Mouse (Mus musculus): ENCODE data around the gene Tas2r130. TPM values are rescaled to one million over a fixed set of nuclear protein-coding genes. Genes with fewer than 3 reads are reported as not detected.
"Not testable (repeated sequence)": the region's sequence is repeated elsewhere in the genome, so short reads cannot be mapped to it uniquely, and the experiment has no call there.

Tas2r130 gene
- not detected in 2 replicates for polyA plus RNA-seq (2015; fragmentation: Nextera tagmentation; extraction: Ambion mirVana)

DNA sequence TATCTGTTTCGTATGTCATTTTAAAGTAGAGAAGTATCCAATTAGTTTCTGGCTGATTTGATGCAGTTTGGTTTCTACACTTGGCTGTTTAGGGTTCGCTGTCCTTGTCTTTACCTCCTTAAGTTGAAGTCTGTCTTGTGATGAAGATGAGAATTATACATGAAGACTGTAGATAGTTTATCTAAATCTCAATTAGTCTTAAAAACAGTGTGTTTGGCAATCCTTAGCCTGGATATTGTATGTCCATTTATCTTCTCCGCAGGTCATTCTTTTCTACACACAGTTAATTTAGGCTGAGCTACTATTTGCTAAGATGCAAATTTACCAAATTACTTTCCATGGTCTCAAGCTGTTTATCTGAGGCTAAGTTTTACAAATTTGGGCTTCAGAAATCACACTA, at the start of gene Tas2r130:
TSS of gene Tas2r130 (minus strand) at position 101 of the 400 bp plus-strand sequence.
- TF ChIP-seq CTCF (IDR thresholded peaks at IDR 0.05; ENCODE audit: low read depth) = no peak
- TF ChIP-seq EP300 (optimal IDR thresholded peaks at IDR 0.05) = no peak
- WGBS = 79% methylated on average over 3 of the region's 3 CpGs
- no peak for ATAC-seq (ENCODE audit: low FRiP score, low TSS enrichment)

DNA sequence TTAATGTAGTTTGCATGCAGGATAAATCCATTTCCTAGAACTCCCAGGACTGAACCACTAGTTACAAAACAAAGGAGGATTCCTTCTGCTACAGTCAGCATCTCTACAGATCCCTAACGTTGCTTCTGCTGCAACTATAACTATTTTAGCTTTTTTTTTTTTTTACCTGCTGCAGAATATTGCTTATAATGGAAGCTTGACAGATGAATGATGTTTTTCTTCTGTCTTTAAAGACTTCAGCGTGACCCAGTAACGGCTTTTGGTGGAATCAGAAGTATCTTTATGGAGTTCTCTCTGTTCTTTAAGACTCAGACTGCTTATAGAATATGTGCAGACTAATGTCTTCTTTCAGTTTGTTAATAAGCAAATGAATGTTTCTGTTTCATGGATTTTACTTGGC, 48.1 kb upstream of the Tas2r130 start, which contains the start of gene Tas2r106:
TSS of gene Tas2r106 (minus strand) at position 101 of the 400 bp plus-strand sequence.
- Histone ChIP-seq H3K4me2 (replicated peaks; ENCODE audit: low read depth) (no peak within 1 kb of the TSS), H3K27ac (replicated peaks) (no peak within 1 kb of the TSS), H3K9ac (ENCODE audit: low read length) (no peak within 1 kb of the TSS), H3K4me3 (ENCODE audit: low read depth, low read length) (no peak within 1 kb of the TSS), H3K27me3 (ENCODE audit: control insufficient read depth, insufficient read depth, low read length) (no peaks in the 10 kb centered on the region), H3K9me3 (ENCODE audit: control insufficient read depth, low read length) (no peaks in the 10 kb centered on the region), H3K4me1 (replicated peaks; ENCODE audit: control insufficient read depth, insufficient read depth) (no peaks in the 10 kb centered on the region), H3K36me3 (ENCODE audit: control insufficient read depth, insufficient read depth, low read length) (no peaks in the 10 kb centered on the region)
- TF ChIP-seq CTCF (IDR thresholded peaks at IDR 0.05; ENCODE audit: low read depth) (no peak), EP300 (optimal IDR thresholded peaks at IDR 0.05) (no peak)
- WGBS = 70% methylated on average over 3 of the region's 3 CpGs
- ATAC-seq (ENCODE audit: low FRiP score, low TSS enrichment) (no peak), DNase-seq (ENCODE audit: low spot score) (no peak)

More for the DNA sequence above, at the start of gene Tas2r130:
- Histone ChIP-seq H3K4me2 (replicated peaks; ENCODE audit: low read depth) (no peak within 1 kb of the TSS), H3K27ac (replicated peaks) (no peak within 1 kb of the TSS), H3K9ac (ENCODE audit: low read length) (no peak within 1 kb of the TSS), H3K36me3 (ENCODE audit: control insufficient read depth, insufficient read depth, low read length) (no peaks in the 10 kb centered on the region), H3K4me3 (ENCODE audit: low read depth, low read length) (no peak within 1 kb of the TSS), H3K27me3 (ENCODE audit: control insufficient read depth, insufficient read depth, low read length) (no peaks in the 10 kb centered on the region), H3K9me3 (ENCODE audit: control insufficient read depth, low read length) (no peaks in the 10 kb centered on the region), H3K4me1 (replicated peaks; ENCODE audit: control insufficient read depth, insufficient read depth) (no peaks in the 10 kb centered on the region)
- no peak for DNase-seq (ENCODE audit: low spot score)

DNA sequence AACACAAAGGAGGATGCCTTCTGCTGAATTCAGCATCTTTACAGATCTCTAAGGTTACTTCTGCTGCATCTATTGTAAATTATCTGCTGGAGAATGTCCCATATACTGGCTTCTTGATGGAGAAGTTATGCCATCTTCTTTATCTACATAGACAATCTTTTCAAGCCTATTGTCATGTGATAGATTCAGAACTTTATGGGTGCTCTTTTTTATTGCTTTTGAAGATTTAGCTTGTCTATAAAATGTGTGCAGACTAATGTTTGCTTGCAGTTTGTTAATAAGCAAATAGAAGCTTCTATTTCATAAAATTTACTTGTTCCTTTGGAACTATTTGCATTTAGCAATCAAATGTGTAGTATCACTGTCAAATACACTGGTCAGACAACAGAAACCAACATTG, 29.3 kb upstream of the Tas2r130 start, which contains the start of gene Tas2r107:
TSS of gene Tas2r107 (minus strand) at position 101 of the 400 bp plus-strand sequence.
- Histone ChIP-seq H3K36me3 (ENCODE audit: control insufficient read depth, insufficient read depth, low read length) (no peaks in the 10 kb centered on the region), H3K9ac (ENCODE audit: low read length) (no peak within 1 kb of the TSS), H3K4me3 (ENCODE audit: low read depth, low read length) (no peak within 1 kb of the TSS), H3K4me1 (replicated peaks; ENCODE audit: control insufficient read depth, insufficient read depth) (no peaks in the 10 kb centered on the region), H3K9me3 (ENCODE audit: control insufficient read depth, low read length) (no peaks in the 10 kb centered on the region), H3K27ac (replicated peaks) (no peak within 1 kb of the TSS), H3K27me3 (ENCODE audit: control insufficient read depth, insufficient read depth, low read length) (no peaks in the 10 kb centered on the region), H3K4me2 (replicated peaks; ENCODE audit: low read depth) (no peak within 1 kb of the TSS)
- ATAC-seq (ENCODE audit: low FRiP score, low TSS enrichment) (no peak), DNase-seq (ENCODE audit: low spot score) (no peak)
- TF ChIP-seq CTCF (IDR thresholded peaks at IDR 0.05; ENCODE audit: low read depth) (no peak), EP300 (optimal IDR thresholded peaks at IDR 0.05) (no peak)

DNA sequence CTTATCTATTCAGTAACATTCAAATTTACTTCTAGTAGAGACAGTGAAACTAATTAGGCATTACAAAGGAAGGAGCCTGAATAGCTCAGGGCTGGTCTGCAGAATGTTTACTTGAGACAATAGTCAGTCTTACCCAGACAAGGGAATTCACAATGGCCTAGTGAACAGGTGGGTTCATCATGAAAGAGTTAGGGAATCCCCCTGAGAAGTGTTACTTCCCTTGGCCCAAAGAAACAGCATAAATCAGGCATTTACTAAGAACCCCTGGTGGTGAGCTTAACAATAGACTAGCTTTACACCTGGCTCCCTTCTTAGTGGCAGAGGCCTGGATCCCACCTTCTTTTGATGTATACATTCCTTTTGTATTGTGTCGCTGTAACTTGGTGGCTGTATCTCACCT, 20.8 kb downstream of the Tas2r130 start:
- H3K36me3 ChIP-seq (ENCODE audit: control insufficient read depth, insufficient read depth, low read length); H3K27me3 ChIP-seq (ENCODE audit: control insufficient read depth, insufficient read depth, low read length); H3K4me2 ChIP-seq (replicated peaks; ENCODE audit: low read depth); H3K4me3 ChIP-seq (ENCODE audit: low read depth, low read length); DNase-seq (ENCODE audit: low spot score); H3K9ac ChIP-seq (ENCODE audit: low read length); H3K4me1 ChIP-seq (replicated peaks; ENCODE audit: control insufficient read depth, insufficient read depth); H3K27ac ChIP-seq (replicated peaks); ATAC-seq (ENCODE audit: low FRiP score, low TSS enrichment); H3K9me3 ChIP-seq (ENCODE audit: control insufficient read depth, low read length): not testable (repeated sequence)
- WGBS = 80% methylated on average over 1 of the region's 1 CpGs

DNA sequence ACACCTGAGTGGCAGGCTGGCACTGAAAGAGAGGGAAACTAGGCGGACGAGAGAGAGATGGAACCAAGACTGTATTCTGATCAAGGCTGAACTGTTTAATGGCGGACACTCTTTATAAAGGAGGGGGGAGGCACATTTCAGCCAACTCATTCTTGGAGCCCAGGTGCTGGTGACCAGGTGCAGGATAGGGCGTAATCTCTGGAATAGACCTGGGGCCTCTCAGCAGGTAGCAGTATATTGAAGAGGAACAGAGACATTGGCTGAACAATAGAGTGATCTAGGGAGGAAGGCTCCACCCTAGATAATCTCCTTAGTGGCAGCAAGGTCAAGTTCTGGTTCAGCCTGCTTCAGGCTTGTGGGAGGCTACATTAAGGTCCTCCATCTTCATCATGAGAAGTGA, 25.9 kb downstream of the Tas2r130 start:
- no peak for ATAC-seq (ENCODE audit: low FRiP score, low TSS enrichment)
- H3K27me3 ChIP-seq (ENCODE audit: control insufficient read depth, insufficient read depth, low read length) = no peaks in the 10 kb centered on the region
- H3K4me1 ChIP-seq (replicated peaks; ENCODE audit: control insufficient read depth, insufficient read depth) = no peaks in the 10 kb centered on the region
- 92% methylated on average over 4 of the region's 4 CpGs for WGBS
- TF ChIP-seq EP300 (optimal IDR thresholded peaks at IDR 0.05) = no peak
- TF ChIP-seq CTCF (IDR thresholded peaks at IDR 0.05; ENCODE audit: low read depth) = no peak
- no peak overlapping the region for H3K4me3 ChIP-seq (ENCODE audit: low read depth, low read length)
- no peaks in the 10 kb centered on the region for H3K9me3 ChIP-seq (ENCODE audit: control insufficient read depth, low read length)
- H3K4me2 ChIP-seq (replicated peaks; ENCODE audit: low read depth) = no peak overlapping the region
- H3K36me3 ChIP-seq (ENCODE audit: control insufficient read depth, insufficient read depth, low read length) = no peaks in the 10 kb centered on the region
- no peak overlapping the region for H3K9ac ChIP-seq (ENCODE audit: low read length)
- no peak for DNase-seq (ENCODE audit: low spot score)
- no peak overlapping the region for H3K27ac ChIP-seq (replicated peaks)

Other genes starting within 250 kb of the Tas2r130 start
- 67.0 and 93.9 TPM in 2 replicates for gene Ybx3, start 242.4 kb downstream of the Tas2r130 start, polyA plus RNA-seq (2015; fragmentation: Nextera tagmentation; extraction: Ambion mirVana)
- not detected in 2 replicates for gene 5430401F13Rik, start 144.5 kb downstream of the Tas2r130 start, polyA plus RNA-seq (2015; fragmentation: Nextera tagmentation; extraction: Ambion mirVana)
- gene Gm6619, start 144.5 kb downstream of the Tas2r130 start, polyA plus RNA-seq (2015; fragmentation: Nextera tagmentation; extraction: Ambion mirVana) = not detected in 2 replicates
- gene Tas2r107, start 29.2 kb upstream of the Tas2r130 start, polyA plus RNA-seq (2015; fragmentation: Nextera tagmentation; extraction: Ambion mirVana) = not detected in 2 replicates
- gene Tas2r106, start 48.0 kb upstream of the Tas2r130 start, polyA plus RNA-seq (2015; fragmentation: Nextera tagmentation; extraction: Ambion mirVana) = not detected in 2 replicates
- gene Tas2r104, start 54.8 kb upstream of the Tas2r130 start, polyA plus RNA-seq (2015; fragmentation: Nextera tagmentation; extraction: Ambion mirVana) = not detected in 2 replicates
- not detected in 2 replicates for gene Tas2r105, start 56.6 kb upstream of the Tas2r130 start, polyA plus RNA-seq (2015; fragmentation: Nextera tagmentation; extraction: Ambion mirVana)
- not detected in 2 replicates for gene Tas2r114, start 59.2 kb upstream of the Tas2r130 start, polyA plus RNA-seq (2015; fragmentation: Nextera tagmentation; extraction: Ambion mirVana)